Mouse (Mus musculus): ENCODE measurements around the gene Itgb4. TPM values are rescaled to one million over a fixed set of nuclear protein-coding genes. Genes with fewer than 3 reads are reported as not detected.

The Itgb4 gene
- polyA plus RNA-seq, 1 experiment: 0.49 TPM

DNA sequence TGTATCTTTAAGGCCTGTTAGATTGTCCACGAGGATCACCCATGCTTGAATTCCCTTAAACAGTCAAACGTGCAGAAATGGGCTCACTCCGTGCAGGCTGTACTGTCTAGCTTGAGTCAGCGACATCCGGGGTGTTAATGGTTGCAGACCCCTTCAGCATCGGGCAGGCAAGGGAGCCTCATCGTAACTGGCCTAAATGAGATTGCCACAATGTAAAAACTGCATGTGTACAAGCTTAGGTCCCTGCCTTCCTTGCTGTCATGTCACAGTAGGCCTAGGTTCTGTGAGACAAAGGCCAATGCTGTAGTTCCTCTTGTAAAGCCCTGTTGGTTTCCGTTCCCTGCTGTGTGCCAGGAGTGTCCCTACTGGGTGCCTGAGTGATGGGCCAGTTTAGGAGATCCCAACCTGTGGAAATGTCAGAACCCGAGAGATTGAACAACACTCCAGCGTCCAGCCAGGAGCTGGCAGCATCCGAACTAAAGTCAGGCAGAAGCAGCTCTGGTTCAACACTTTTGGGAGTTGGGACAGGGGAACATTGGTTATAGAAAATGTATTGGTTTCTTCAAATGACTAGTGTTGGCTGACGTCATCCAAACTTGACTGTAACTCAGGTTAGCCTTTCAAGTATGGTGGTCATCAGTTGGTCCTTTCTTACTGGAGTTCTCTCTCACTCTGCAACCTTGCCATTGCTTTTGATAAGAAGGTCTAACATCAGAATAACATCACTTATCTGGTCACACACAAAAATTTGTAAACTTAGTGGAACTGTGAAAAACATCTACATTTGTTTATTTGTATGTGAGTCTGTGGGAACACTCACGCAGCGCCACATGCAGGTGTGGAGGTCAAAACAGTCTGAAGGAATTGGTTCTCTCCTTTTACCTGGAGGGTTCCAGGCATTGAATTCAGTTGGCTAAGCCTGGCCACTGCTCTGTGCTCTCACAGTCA, 56.7 kb downstream of the Itgb4 start:
- Histone ChIP-seq H3K36me3 (ENCODE audit: control insufficient read depth, insufficient read depth) (peaks cover 33% of the 10 kb centered on the region), H3K79me3 (ENCODE audit: low read depth) (peaks cover 51% of the 10 kb centered on the region), H3K79me2 (ENCODE audit: control insufficient read depth, insufficient read depth) (peaks cover 58% of the 10 kb centered on the region), H3K4me3 (ENCODE audit: insufficient read depth, poor library complexity, severe bottlenecking) (peak overlapping the region; percentile 71), H3ac (ENCODE audit: control insufficient read depth, insufficient read length, low read depth) (peak overlapping the region; percentile 94), H3K27me3 (ENCODE audit: control insufficient read depth, insufficient read depth, insufficient read length) (no peaks in the 10 kb centered on the region)
- TF ChIP-seq MYOD1 (IDR thresholded peaks at IDR 0.05; ENCODE audit: control insufficient read depth, insufficient read length, low read depth) (no peak), CEBPB (IDR thresholded peaks at IDR 0.05; ENCODE audit: low read depth) (no peak), FOSL1 (IDR thresholded peaks at IDR 0.05; ENCODE audit: insufficient read depth, low read length, poor library complexity, severe bottlenecking) (no peak), MAX (IDR thresholded peaks at IDR 0.05) (no peak), USF1 (IDR thresholded peaks at IDR 0.05; ENCODE audit: low read depth) (no peak), MYOG (IDR thresholded peaks at IDR 0.05; ENCODE audit: control insufficient read depth, extremely low read depth, insufficient read length) (no peak), CTCF (IDR thresholded peaks at IDR 0.05; ENCODE audit: control insufficient read depth, insufficient read depth, insufficient read length) (no peak)

DNA sequence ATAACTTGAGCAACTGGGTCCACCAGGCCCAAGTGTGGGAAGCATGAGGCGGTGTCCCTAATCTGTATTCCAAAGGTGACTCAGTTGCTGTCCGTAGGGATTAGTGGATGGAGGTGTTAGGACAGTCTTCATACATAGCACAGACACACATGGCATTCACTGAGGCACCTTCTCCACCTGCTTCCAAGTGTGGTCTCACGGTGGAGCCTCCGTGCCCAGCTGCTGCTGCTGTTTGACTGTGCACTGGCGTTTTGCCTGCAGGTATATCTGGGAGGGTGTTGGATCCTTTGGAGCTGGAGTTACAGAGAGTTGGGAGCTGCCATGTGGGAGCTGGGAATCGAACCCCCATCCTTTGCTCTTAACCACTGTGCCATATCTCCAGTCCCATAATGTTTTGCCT, 60.1 kb downstream of the Itgb4 start:
- Histone ChIP-seq H3K79me2 (ENCODE audit: control insufficient read depth, insufficient read depth) (peaks cover 92% of the 10 kb centered on the region), H3K4me3 (ENCODE audit: insufficient read depth, poor library complexity, severe bottlenecking) (no peak overlapping the region), H3ac (ENCODE audit: control insufficient read depth, insufficient read length, low read depth) (no peak overlapping the region), H3K36me3 (ENCODE audit: control insufficient read depth, insufficient read depth) (peaks cover 58% of the 10 kb centered on the region), H3K27me3 (ENCODE audit: control insufficient read depth, insufficient read depth, insufficient read length) (no peaks in the 10 kb centered on the region), H3K79me3 (ENCODE audit: low read depth) (peaks cover 83% of the 10 kb centered on the region)
- no peak for TF ChIP-seq MYOG (IDR thresholded peaks at IDR 0.05; ENCODE audit: control insufficient read depth, extremely low read depth, insufficient read length)
- no peak for TF ChIP-seq MAX (IDR thresholded peaks at IDR 0.05)
- no peak for TF ChIP-seq FOSL1 (IDR thresholded peaks at IDR 0.05; ENCODE audit: insufficient read depth, low read length, poor library complexity, severe bottlenecking)
- TF ChIP-seq MYOD1 (IDR thresholded peaks at IDR 0.05; ENCODE audit: control insufficient read depth, insufficient read length, low read depth): no peak
- no peak for TF ChIP-seq CTCF (IDR thresholded peaks at IDR 0.05; ENCODE audit: control insufficient read depth, insufficient read depth, insufficient read length)
- TF ChIP-seq USF1 (IDR thresholded peaks at IDR 0.05; ENCODE audit: low read depth): no peak
- no peak for TF ChIP-seq CEBPB (IDR thresholded peaks at IDR 0.05; ENCODE audit: low read depth)

DNA sequence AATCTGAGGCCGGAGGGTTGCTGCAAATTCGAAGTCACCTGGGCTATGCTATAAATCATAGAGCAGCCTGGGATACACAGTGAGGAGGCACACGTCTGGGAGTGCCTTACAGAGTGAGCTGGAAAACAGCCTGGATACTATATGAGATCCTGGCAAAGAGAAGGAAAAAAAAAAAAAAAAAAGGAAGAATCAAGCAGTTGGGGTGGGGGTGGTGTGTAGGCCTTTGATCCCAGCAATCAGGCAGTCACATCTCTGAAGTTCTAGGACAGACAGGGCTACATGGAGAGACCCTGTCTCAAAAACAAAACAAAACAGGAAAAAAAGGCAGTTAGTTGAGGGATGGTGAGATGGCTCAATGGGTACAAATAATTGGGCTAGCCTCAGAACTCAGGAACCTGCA, 62.2 kb downstream of the Itgb4 start:
- no peak overlapping the region for H3K4me3 ChIP-seq (ENCODE audit: insufficient read depth, poor library complexity, severe bottlenecking)
- peaks cover 79% of the 10 kb centered on the region for H3K79me3 ChIP-seq (ENCODE audit: low read depth)
- no peak for TF ChIP-seq CTCF (IDR thresholded peaks at IDR 0.05; ENCODE audit: control insufficient read depth, insufficient read depth, insufficient read length)
- no peak for TF ChIP-seq MAX (IDR thresholded peaks at IDR 0.05)
- no peak for TF ChIP-seq USF1 (IDR thresholded peaks at IDR 0.05; ENCODE audit: low read depth)
- no peak for TF ChIP-seq FOSL1 (IDR thresholded peaks at IDR 0.05; ENCODE audit: insufficient read depth, low read length, poor library complexity, severe bottlenecking)
- no peak for TF ChIP-seq CEBPB (IDR thresholded peaks at IDR 0.05; ENCODE audit: low read depth)
- peaks cover 68% of the 10 kb centered on the region for H3K36me3 ChIP-seq (ENCODE audit: control insufficient read depth, insufficient read depth)
- no peak overlapping the region for H3ac ChIP-seq (ENCODE audit: control insufficient read depth, insufficient read length, low read depth)
- H3K79me2 ChIP-seq (ENCODE audit: control insufficient read depth, insufficient read depth): peaks cover 100% of the 10 kb centered on the region
- no peaks in the 10 kb centered on the region for H3K27me3 ChIP-seq (ENCODE audit: control insufficient read depth, insufficient read depth, insufficient read length)

DNA sequence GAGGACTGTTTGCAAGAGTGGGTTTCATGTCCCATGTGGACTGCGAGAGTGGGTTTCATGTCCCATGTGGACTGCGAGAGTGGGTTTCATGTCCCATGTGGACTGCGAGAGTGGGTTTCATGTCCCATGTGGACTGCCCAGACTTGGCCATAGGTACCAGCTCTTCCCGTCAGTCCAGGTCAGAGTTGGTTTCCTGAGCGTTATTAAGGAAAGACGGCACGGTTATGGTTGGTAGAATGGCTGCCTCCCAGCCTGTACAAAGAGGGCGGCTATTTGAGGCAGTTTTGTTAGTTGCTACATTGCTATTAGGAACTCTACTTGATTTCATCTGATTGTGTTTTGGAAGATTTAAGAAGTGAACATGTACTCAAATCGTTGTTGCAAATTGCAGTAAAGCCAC, 63.3 kb downstream of the Itgb4 start:
- Histone ChIP-seq H3K4me3 (ENCODE audit: insufficient read depth, poor library complexity, severe bottlenecking) (no peak overlapping the region), H3K36me3 (ENCODE audit: control insufficient read depth, insufficient read depth) (peaks cover 63% of the 10 kb centered on the region), H3K79me3 (ENCODE audit: low read depth) (peaks cover 77% of the 10 kb centered on the region), H3K27me3 (ENCODE audit: control insufficient read depth, insufficient read depth, insufficient read length) (no peaks in the 10 kb centered on the region), H3ac (ENCODE audit: control insufficient read depth, insufficient read length, low read depth) (no peak overlapping the region), H3K79me2 (ENCODE audit: control insufficient read depth, insufficient read depth) (peaks cover 100% of the 10 kb centered on the region)
- TF ChIP-seq CTCF (IDR thresholded peaks at IDR 0.05; ENCODE audit: control insufficient read depth, insufficient read depth, insufficient read length) (no peak), MAX (IDR thresholded peaks at IDR 0.05) (no peak), MYOG (IDR thresholded peaks at IDR 0.05; ENCODE audit: control insufficient read depth, extremely low read depth, insufficient read length) (no peak), FOSL1 (IDR thresholded peaks at IDR 0.05; ENCODE audit: insufficient read depth, low read length, poor library complexity, severe bottlenecking) (no peak), CEBPB (IDR thresholded peaks at IDR 0.05; ENCODE audit: low read depth) (no peak), USF1 (IDR thresholded peaks at IDR 0.05; ENCODE audit: low read depth) (no peak), MYOD1 (IDR thresholded peaks at IDR 0.05; ENCODE audit: control insufficient read depth, insufficient read length, low read depth) (no peak)

DNA sequence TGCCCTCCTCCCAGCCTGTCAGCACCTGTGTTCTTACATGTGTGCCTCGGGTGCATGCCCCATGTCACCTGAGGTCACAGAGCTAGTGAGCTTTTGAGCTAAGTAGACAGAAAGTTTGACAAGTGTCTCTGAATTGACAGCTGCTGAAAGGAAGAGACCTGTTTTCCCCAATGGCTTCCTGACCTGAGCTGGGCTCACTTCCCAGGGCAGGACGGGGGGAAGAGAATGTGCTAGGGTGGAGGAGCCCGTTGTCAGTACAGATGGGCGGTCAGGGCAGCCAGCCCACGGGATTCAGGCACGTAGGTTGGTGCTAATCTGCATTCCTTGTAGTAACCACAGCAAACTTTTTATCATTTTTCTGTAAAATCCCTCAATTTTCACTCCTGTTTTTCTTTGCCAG, 66.1 kb downstream of the Itgb4 start:
- Histone ChIP-seq H3K79me3 (ENCODE audit: low read depth) (peaks cover 77% of the 10 kb centered on the region), H3K27me3 (ENCODE audit: control insufficient read depth, insufficient read depth, insufficient read length) (no peaks in the 10 kb centered on the region), H3ac (ENCODE audit: control insufficient read depth, insufficient read length, low read depth) (no peak overlapping the region), H3K36me3 (ENCODE audit: control insufficient read depth, insufficient read depth) (peaks cover 53% of the 10 kb centered on the region), H3K79me2 (ENCODE audit: control insufficient read depth, insufficient read depth) (peaks cover 100% of the 10 kb centered on the region), H3K4me3 (ENCODE audit: insufficient read depth, poor library complexity, severe bottlenecking) (no peak overlapping the region)
- TF ChIP-seq FOSL1 (IDR thresholded peaks at IDR 0.05; ENCODE audit: insufficient read depth, low read length, poor library complexity, severe bottlenecking) (no peak), MYOG (IDR thresholded peaks at IDR 0.05; ENCODE audit: control insufficient read depth, extremely low read depth, insufficient read length) (no peak), USF1 (IDR thresholded peaks at IDR 0.05; ENCODE audit: low read depth) (no peak), MAX (IDR thresholded peaks at IDR 0.05) (no peak), CEBPB (IDR thresholded peaks at IDR 0.05; ENCODE audit: low read depth) (no peak), MYOD1 (IDR thresholded peaks at IDR 0.05; ENCODE audit: control insufficient read depth, insufficient read length, low read depth) (no peak), CTCF (IDR thresholded peaks at IDR 0.05; ENCODE audit: control insufficient read depth, insufficient read depth, insufficient read length) (no peak)
